Mouse (Mus musculus): ENCODE data around the gene Sh2d7. TPM values are rescaled to one million over a fixed set of nuclear protein-coding genes. Genes with fewer than 3 reads are reported as not detected.

Gene Sh2d7
- total and polyA plus RNA-seq, 2 experiments from 2014 or later, result 0.09 TPM; not detected in 1

GRCm38 (mm10) chr9:54537480-54537879 lies 1.3 kb upstream of the Sh2d7 start:
- 77% methylated on average over 3 of the region's 3 CpGs for WGBS
- no peak for TF ChIP-seq CTCF (IDR thresholded peaks at IDR 0.05; ENCODE audit: low read depth)

GRCm38 (mm10) chr9:54538244-54538643 lies 540 bp upstream of the Sh2d7 start:
- ATAC-seq (no peak), DNase-seq (ENCODE audit: low spot score) (no peak)
- Histone ChIP-seq H3K4me1 (ENCODE audit: insufficient read depth, low read length) (peaks cover 18% of the 10 kb centered on the region), H3K4me3 (ENCODE audit: low read length) (no peak overlapping the region), H3K4me2 (ENCODE audit: low read depth, low read length) (no peak overlapping the region), H3K9ac (replicated peaks; ENCODE audit: low read length) (no peak overlapping the region), H3K9me3 (ENCODE audit: low read length) (no peaks in the 10 kb centered on the region), H3K27ac (no peak overlapping the region), H3K36me3 (ENCODE audit: insufficient read depth, low read length) (no peaks in the 10 kb centered on the region), H3K27me3 (ENCODE audit: insufficient read depth, low read length) (no peaks in the 10 kb centered on the region)
- TF ChIP-seq CTCF (IDR thresholded peaks at IDR 0.05; ENCODE audit: low read depth), result no peak
- 91% methylated on average over 3 of the region's 3 CpGs for WGBS

More at GRCm38 (mm10) chr9:54537480-54537879, 1.3 kb upstream of the Sh2d7 start:
- peaks cover 18% of the 10 kb centered on the region for H3K4me1 ChIP-seq (ENCODE audit: insufficient read depth, low read length)
- H3K36me3 ChIP-seq (ENCODE audit: insufficient read depth, low read length), result no peaks in the 10 kb centered on the region
- H3K4me2 ChIP-seq (ENCODE audit: low read depth, low read length), result no peak overlapping the region
- DNase-seq (ENCODE audit: low spot score) (no peak), ATAC-seq (no peak)
- no peak overlapping the region for H3K9ac ChIP-seq (replicated peaks; ENCODE audit: low read length)
- H3K9me3 ChIP-seq (ENCODE audit: low read length), result no peaks in the 10 kb centered on the region
- no peaks in the 10 kb centered on the region for H3K27me3 ChIP-seq (ENCODE audit: insufficient read depth, low read length)
- no peak overlapping the region for H3K4me3 ChIP-seq (ENCODE audit: low read length)
- H3K27ac ChIP-seq, result no peak overlapping the region

GRCm38 (mm10) chr9:54540801-54541200 lies 2.0 kb downstream of the Sh2d7 start:
- TF ChIP-seq CTCF (IDR thresholded peaks at IDR 0.05; ENCODE audit: low read depth), result no peak
- Histone ChIP-seq H3K9ac (replicated peaks; ENCODE audit: low read length) (no peak overlapping the region), H3K4me2 (ENCODE audit: low read depth, low read length) (no peak overlapping the region), H3K4me1 (ENCODE audit: insufficient read depth, low read length) (peaks cover 11% of the 10 kb centered on the region), H3K9me3 (ENCODE audit: low read length) (no peaks in the 10 kb centered on the region), H3K27me3 (ENCODE audit: insufficient read depth, low read length) (no peaks in the 10 kb centered on the region), H3K4me3 (ENCODE audit: low read length) (no peak overlapping the region), H3K27ac (no peak overlapping the region), H3K36me3 (ENCODE audit: insufficient read depth, low read length) (peaks cover 4% of the 10 kb centered on the region; the same call in 1 of the 2 replicates)
- WGBS, result 57% methylated on average over 5 of the region's 5 CpGs
- DNase-seq (ENCODE audit: low spot score) (no peak), ATAC-seq (0 out of 2 replicates have a peak, but pooled peaks have one; percentile 27)

GRCm38 (mm10) chr9:54544212-54544953 lies 5.6 kb downstream of the Sh2d7 start:
- Histone ChIP-seq H3K4me1 (ENCODE audit: insufficient read depth, low read length) (no peaks in the 10 kb centered on the region), H3K27me3 (ENCODE audit: insufficient read depth, low read length) (no peaks in the 10 kb centered on the region), H3K9ac (replicated peaks; ENCODE audit: low read length) (no peak overlapping the region), H3K36me3 (ENCODE audit: insufficient read depth, low read length) (peaks cover 4% of the 10 kb centered on the region; the same call in 1 of the 2 replicates), H3K4me2 (ENCODE audit: low read depth, low read length) (no peak overlapping the region), H3K27ac (no peak overlapping the region), H3K4me3 (ENCODE audit: low read length) (no peak overlapping the region), H3K9me3 (ENCODE audit: low read length) (no peaks in the 10 kb centered on the region)
- no peak for TF ChIP-seq CTCF (IDR thresholded peaks at IDR 0.05; ENCODE audit: low read depth)
- DNase-seq (ENCODE audit: low spot score), result no peak
- WGBS, result 91% methylated on average over 9 of the region's 9 CpGs
- ATAC-seq, result no peak

GRCm38 (mm10) chr9:54544954-54545315 lies 6.2 kb downstream of the Sh2d7 start:
- ATAC-seq (no peak), DNase-seq (ENCODE audit: low spot score) (no peak)
- no peak for TF ChIP-seq CTCF (IDR thresholded peaks at IDR 0.05; ENCODE audit: low read depth)
- Histone ChIP-seq H3K4me1 (ENCODE audit: insufficient read depth, low read length) (no peaks in the 10 kb centered on the region), H3K4me2 (ENCODE audit: low read depth, low read length) (no peak overlapping the region), H3K36me3 (ENCODE audit: insufficient read depth, low read length) (peaks cover 4% of the 10 kb centered on the region; the same call in 1 of the 2 replicates), H3K4me3 (ENCODE audit: low read length) (no peak overlapping the region), H3K27ac (no peak overlapping the region), H3K27me3 (ENCODE audit: insufficient read depth, low read length) (no peaks in the 10 kb centered on the region), H3K9ac (replicated peaks; ENCODE audit: low read length) (no peak overlapping the region), H3K9me3 (ENCODE audit: low read length) (no peaks in the 10 kb centered on the region)
- 91% methylated on average over 4 of the region's 4 CpGs for WGBS

- H3K27ac ChIP-seq, result no peak overlapping the region
Observed at GRCm38 (mm10) chr9:54547536-54547935, 8.8 kb downstream of the Sh2d7 start.

GRCm38 (mm10) chr9:54549433-54549832 lies 10.6 kb downstream of the Sh2d7 start:
- no peaks in the 10 kb centered on the region for H3K9me3 ChIP-seq (ENCODE audit: low read length)
- no peak overlapping the region for H3K27ac ChIP-seq
- no peak for DNase-seq (ENCODE audit: low spot score)
- H3K36me3 ChIP-seq (ENCODE audit: insufficient read depth, low read length), result no peaks in the 10 kb centered on the region
- no peaks in the 10 kb centered on the region for H3K4me1 ChIP-seq (ENCODE audit: insufficient read depth, low read length)
- no peak overlapping the region for H3K9ac ChIP-seq (replicated peaks; ENCODE audit: low read length)
- ATAC-seq, result no peak
- no peak overlapping the region for H3K4me2 ChIP-seq (ENCODE audit: low read depth, low read length)
- H3K27me3 ChIP-seq (ENCODE audit: insufficient read depth, low read length), result no peaks in the 10 kb centered on the region
- WGBS, result 85% methylated on average over 6 of the region's 6 CpGs
- no peak overlapping the region for H3K4me3 ChIP-seq (ENCODE audit: low read length)
- no peak for TF ChIP-seq CTCF (IDR thresholded peaks at IDR 0.05; ENCODE audit: low read depth)

More at GRCm38 (mm10) chr9:54547536-54547935, 8.8 kb downstream of the Sh2d7 start:
- 21% methylated on average over 5 of the region's 5 CpGs for WGBS
- ATAC-seq (peak; percentile 70), DNase-seq (ENCODE audit: low spot score) (peak; percentile 66)
- Histone ChIP-seq H3K9ac (replicated peaks; ENCODE audit: low read length) (no peak overlapping the region), H3K4me3 (ENCODE audit: low read length) (no peak overlapping the region), H3K27me3 (ENCODE audit: insufficient read depth, low read length) (no peaks in the 10 kb centered on the region), H3K4me2 (ENCODE audit: low read depth, low read length) (no peak overlapping the region), H3K36me3 (ENCODE audit: insufficient read depth, low read length) (peaks cover 4% of the 10 kb centered on the region; the same call in 1 of the 2 replicates), H3K9me3 (ENCODE audit: low read length) (no peaks in the 10 kb centered on the region), H3K4me1 (ENCODE audit: insufficient read depth, low read length) (no peaks in the 10 kb centered on the region)
- TF ChIP-seq CTCF (IDR thresholded peaks at IDR 0.05; ENCODE audit: low read depth), result peak; percentile 83

All from hindbrain, postnatal 0 days (tissue).